Mouse (Mus musculus) hindbrain, postnatal 0 days (tissue): ENCODE data around the gene Sirpa. TPM values are rescaled to one million over a fixed set of nuclear protein-coding genes. Genes with fewer than 3 reads are reported as not detected.

Source experiments
- ATAC-seq: fragments of 200-750 bp; cut with Nextera tagmentation; 2 replicates; pipeline ENCODE4 v1.8.0; 2017; ENCODE audit warnings: mild to moderate bottlenecking, moderate TSS enrichment, moderate library complexity
- DNase-seq: peaks from one replicate; pipeline ENCODE4 v3.0.0-alpha.2; 2015; ENCODE audit warnings: low spot score
- H3K27ac ChIP-seq: fragments of 300-500 bp; sonication (generic); 2 replicates; pipeline ENCODE4 v1.5.1; 2014; ENCODE audit warnings: mild to moderate bottlenecking
- H3K27me3 ChIP-seq: fragments of 300-500 bp; sonication (generic); 2 replicates; pipeline ENCODE4 v1.6.1; 2014; ENCODE audit warnings: low read length, mixed read lengths; ENCODE audit not compliant: insufficient read depth
- H3K36me3 ChIP-seq: fragments of 300-500 bp; sonication (generic); 2 replicates; pipeline ENCODE4 v1.6.1; 2014; ENCODE audit warnings: low read length, mixed read lengths; ENCODE audit not compliant: insufficient read depth
- H3K4me1 ChIP-seq: fragments of 300-500 bp; sonication (generic); 2 replicates; pipeline ENCODE4 v1.6.1; 2014; ENCODE audit warnings: antibody characterized with exemption, low read length, mixed read lengths; ENCODE audit not compliant: insufficient read depth
- H3K4me2 ChIP-seq: fragments of 300-500 bp; sonication (generic); 2 replicates; pipeline ENCODE4 v1.6.1; 2014; ENCODE audit warnings: low read depth, mild to moderate bottlenecking, low read length, moderate library complexity, mixed read lengths
- H3K4me3 ChIP-seq: fragments of 300-500 bp; sonication (generic); 2 replicates; pipeline ENCODE4 v1.5.1; 2014; ENCODE audit warnings: low read length
- H3K9ac ChIP-seq: fragments of 300-500 bp; sonication (generic); replicated peaks from 2 replicates; pipeline ENCODE4 v1.6.1; 2014; ENCODE audit warnings: mild to moderate bottlenecking, low read length, moderate library complexity, mixed read lengths
- H3K9me3 ChIP-seq: fragments of 300-500 bp; sonication (generic); 2 replicates; pipeline ENCODE4 v1.6.1; 2016; ENCODE audit warnings: low read length, mixed read lengths
- CTCF ChIP-seq: IDR thresholded peaks from 2 replicates; pipeline ENCODE4 v1.5.1; 2016; ENCODE audit warnings: antibody characterized with exemption, control low read depth, low read depth
- WGBS: fragments of 180-500 bp; shearing (Covaris S2); extraction: QIAGEN DNeasy Blood & Tissue Kit; methylation state at CpG from one replicate; pipeline ENCODE4 v1.1.7; 2014; 5-methylcytosine and 5-hydroxymethylcytosine counted together
- polyA plus RNA-seq: library from polyadenylated mRNA; unstranded; fragments of >200 nt; fragmentation: Nextera tagmentation; extraction: Ambion mirVana; gene quantifications from 2 replicates; pipeline ENCODE4 v1.2.1, GENCODE M21; 2015
- total RNA-seq: library from RNA; depleted of rRNA; stranded (reverse); fragments of >200 nt; gene quantifications from 2 replicates; pipeline ENCODE4 v1.2.3, GENCODE M21; 2014

Gene Sirpa
- total and polyA plus RNA-seq, 2 experiments from 2014 or later = 35.8 to 87.7 TPM

DNA sequence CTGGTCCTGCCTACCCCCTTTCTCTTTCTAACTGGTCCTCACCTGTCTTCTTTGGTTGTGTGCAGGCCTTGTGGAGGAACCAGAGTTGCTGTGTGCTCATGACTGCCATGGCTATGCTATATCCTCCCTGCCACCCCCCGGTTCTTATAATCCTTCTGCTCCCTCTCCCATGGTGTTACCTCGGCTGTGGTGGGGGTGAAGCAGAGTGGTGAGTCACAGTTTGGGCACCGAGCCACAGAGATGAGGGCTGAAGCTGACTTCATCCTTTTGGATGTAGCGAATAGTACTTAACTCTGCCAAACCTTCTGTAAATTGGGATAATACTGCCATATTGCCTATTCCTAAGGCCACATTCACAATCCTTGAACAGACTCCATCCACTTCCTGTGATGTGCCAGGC, 12.0 kb upstream of the Sirpa start:
- Histone ChIP-seq H3K4me1 (no peaks in the 10 kb centered on the region), H3K9ac (no peak overlapping the region), H3K27ac (no peak overlapping the region), H3K9me3 (no peaks in the 10 kb centered on the region), H3K4me2 (no peak overlapping the region), H3K36me3 (no peaks in the 10 kb centered on the region), H3K27me3 (no peaks in the 10 kb centered on the region), H3K4me3 (no peak overlapping the region)
- DNase-seq = no peak
- no peak for ATAC-seq
- no peak for TF ChIP-seq CTCF
- whole genome bisulfite sequencing = 69% methylated on average over 4 of the region's 4 CpGs

DNA sequence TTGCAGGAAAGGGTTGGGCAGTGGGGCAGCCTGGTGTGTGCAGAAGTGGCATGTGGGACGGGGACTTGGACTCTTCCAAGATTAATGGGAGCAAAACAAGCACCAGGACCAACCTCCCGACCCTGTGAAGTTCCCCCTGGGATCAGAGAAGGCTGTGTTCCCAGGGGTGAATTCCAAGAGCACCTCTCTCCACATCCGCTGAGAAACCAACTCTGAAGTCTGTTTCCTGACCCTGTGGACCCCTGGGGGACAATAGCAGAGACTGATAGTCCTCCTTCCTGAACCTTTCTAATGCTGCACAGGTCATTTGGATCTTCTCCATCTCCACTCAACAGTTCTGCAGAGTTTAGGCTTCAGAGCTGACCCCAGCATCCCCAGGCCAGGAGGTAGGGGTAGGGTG, 10.8 kb upstream of the Sirpa start:
- no peak for ATAC-seq
- Histone ChIP-seq H3K4me3 (no peak overlapping the region), H3K36me3 (no peaks in the 10 kb centered on the region), H3K9ac (no peak overlapping the region), H3K9me3 (no peaks in the 10 kb centered on the region), H3K27ac (no peak overlapping the region), H3K4me2 (no peak overlapping the region), H3K27me3 (no peaks in the 10 kb centered on the region), H3K4me1 (no peaks in the 10 kb centered on the region)
- 66% methylated on average over 3 of the region's 3 CpGs for WGBS
- DNase-seq = no peak
- no peak for TF ChIP-seq CTCF

DNA sequence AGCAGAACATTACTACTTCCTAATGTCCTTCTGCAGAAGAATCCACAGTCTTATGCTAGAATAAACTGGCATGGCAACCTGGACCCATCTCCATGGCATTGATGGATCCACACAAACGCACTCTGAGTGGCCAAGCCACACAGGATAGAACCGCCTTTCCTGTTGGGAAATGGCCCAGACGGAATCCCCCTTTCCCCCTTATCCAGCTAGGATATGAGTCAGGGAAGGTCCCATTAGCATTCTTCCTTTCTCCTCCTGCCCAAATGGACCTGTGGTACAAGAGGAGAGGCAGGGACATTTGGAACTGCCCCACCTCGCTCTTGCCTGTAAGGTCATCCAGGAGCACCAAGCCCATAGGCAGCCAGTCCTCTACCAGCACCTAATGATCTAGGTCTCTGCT, 10.4 kb upstream of the Sirpa start:
- ATAC-seq (no peak), DNase-seq (no peak)
- WGBS = 76% methylated on average over 4 of the region's 4 CpGs
- Histone ChIP-seq H3K9me3 (no peaks in the 10 kb centered on the region), H3K9ac (no peak overlapping the region), H3K4me3 (no peak overlapping the region), H3K4me1 (no peaks in the 10 kb centered on the region), H3K4me2 (no peak overlapping the region), H3K36me3 (no peaks in the 10 kb centered on the region), H3K27ac (no peak overlapping the region), H3K27me3 (no peaks in the 10 kb centered on the region)
- no peak for TF ChIP-seq CTCF

DNA sequence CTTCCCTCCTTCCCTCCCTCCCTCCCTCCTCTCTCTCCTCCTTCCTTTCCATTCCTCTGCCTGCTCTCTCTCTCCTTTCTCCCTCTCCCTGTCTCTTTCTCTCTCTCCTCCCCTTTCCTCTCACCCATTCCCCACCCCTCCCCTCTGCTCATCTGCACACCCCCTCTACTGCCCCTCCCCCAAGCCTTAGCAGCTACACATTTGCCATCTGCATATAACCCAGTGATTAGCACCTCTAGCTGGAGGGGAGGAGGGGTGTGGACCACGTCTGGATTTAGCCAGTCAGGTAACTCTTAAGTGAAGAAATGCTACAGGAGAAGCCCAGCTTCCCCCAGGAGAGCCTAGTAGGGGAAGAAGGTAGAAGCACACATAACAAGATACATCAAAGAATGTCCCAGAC, 7.7 kb upstream of the Sirpa start:
- 26% methylated on average over 1 of the region's 1 CpGs for WGBS
- H3K4me1 ChIP-seq = no peaks in the 10 kb centered on the region
- H3K27ac ChIP-seq = no peak overlapping the region
- H3K9me3 ChIP-seq = no peaks in the 10 kb centered on the region
- no peak for TF ChIP-seq CTCF
- ATAC-seq (no peak), DNase-seq (no peak)
- no peak overlapping the region for H3K9ac ChIP-seq
- H3K4me2 ChIP-seq = no peak overlapping the region
- H3K4me3 ChIP-seq = no peak overlapping the region
- no peaks in the 10 kb centered on the region for H3K27me3 ChIP-seq
- no peaks in the 10 kb centered on the region for H3K36me3 ChIP-seq

DNA sequence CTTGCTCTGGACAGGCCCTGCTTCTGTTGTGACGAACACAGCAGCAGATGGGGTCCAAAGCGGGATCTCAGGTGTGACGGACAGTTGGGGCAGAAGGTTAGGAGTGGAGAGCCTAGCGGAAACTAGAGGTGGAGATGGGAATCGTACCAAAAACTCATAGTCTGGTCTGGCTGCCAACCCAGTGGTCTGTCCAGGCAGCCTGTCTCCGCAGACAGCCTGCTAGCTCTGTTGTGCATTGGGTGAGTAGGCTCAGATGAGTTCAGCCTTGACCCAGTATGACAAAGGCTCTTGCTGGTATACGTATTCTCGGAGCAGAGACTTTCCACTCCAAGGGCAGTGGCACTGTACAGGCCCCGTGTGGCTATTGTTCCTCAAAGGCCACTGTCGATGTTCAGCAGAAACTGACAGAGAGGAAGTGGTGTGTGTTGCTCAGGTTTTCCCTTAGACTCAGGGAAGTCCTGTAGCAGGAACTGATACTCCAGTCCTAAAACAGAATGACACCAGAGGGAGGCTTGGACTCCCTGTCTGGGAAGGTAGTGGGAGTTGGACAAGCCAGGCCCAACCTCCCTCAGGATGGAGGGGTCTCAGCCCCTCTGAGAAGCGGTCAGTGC, 6.6 kb upstream of the Sirpa start:
- H3K27me3 ChIP-seq = no peaks in the 10 kb centered on the region
- H3K4me1 ChIP-seq = no peaks in the 10 kb centered on the region
- no peaks in the 10 kb centered on the region for H3K9me3 ChIP-seq
- no peak overlapping the region for H3K4me2 ChIP-seq
- H3K27ac ChIP-seq = no peak overlapping the region; the same call in 1 of the 2 replicates
- no peaks in the 10 kb centered on the region for H3K36me3 ChIP-seq
- DNase-seq = no peak
- no peak overlapping the region for H3K9ac ChIP-seq
- ATAC-seq = no peak
- 76% methylated on average over 11 of the region's 11 CpGs for WGBS
- no peak for TF ChIP-seq CTCF
- H3K4me3 ChIP-seq = no peak overlapping the region

DNA sequence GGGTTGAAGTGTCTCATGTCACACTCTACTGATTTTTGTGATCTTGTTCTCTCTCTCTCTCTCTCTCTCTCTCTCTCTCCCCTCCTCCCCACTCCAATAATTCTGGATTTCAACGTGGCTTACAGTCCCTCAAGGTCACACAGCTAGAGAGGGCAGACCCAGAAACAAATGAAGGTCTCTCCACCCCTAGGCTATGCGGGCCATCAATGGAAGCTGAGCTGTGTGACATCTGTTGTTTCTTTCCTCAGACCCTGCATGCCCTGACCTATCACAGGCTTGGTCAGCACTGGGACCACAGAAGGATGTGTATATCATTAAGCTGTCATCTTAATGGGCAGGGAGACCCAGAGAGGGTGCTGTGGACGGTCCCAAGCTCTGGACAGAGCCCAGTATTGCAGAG, 5.4 kb upstream of the Sirpa start:
- 45% methylated on average over 3 of the region's 3 CpGs for WGBS
- Histone ChIP-seq H3K36me3 (no peaks in the 10 kb centered on the region), H3K4me3 (no peak overlapping the region), H3K4me2 (no peak overlapping the region), H3K27ac (no peak overlapping the region), H3K9ac (no peak overlapping the region), H3K9me3 (no peaks in the 10 kb centered on the region), H3K27me3 (no peaks in the 10 kb centered on the region), H3K4me1 (peaks cover 6% of the 10 kb centered on the region)
- ATAC-seq (no peak), DNase-seq (no peak)
- no peak for TF ChIP-seq CTCF

DNA sequence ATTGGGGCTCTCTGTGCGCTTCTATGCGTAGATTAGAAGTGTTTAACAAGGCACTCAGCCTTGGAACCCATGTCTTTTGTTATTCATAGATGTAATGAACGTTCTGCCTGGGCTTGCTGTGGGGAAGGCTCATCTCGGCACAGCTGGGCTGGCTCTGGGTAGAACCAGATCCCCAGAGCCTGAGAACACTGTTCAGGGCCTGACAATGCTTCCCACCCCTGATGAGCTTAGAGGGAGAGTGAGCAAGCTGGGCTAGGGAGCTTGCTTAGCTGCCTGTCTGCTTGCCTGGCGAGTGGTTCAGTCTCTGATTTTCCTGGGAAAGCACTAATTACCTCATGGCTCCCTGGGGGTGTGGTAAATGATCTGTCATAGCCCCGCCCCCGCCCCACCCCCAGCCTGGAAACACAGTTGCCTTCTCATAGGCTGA, 4.8 kb upstream of the Sirpa start:
- no peak overlapping the region for H3K4me3 ChIP-seq
- H3K4me2 ChIP-seq = no peak overlapping the region
- H3K9ac ChIP-seq = no peak overlapping the region
- no peaks in the 10 kb centered on the region for H3K27me3 ChIP-seq
- H3K36me3 ChIP-seq = no peaks in the 10 kb centered on the region
- H3K27ac ChIP-seq = no peak overlapping the region
- peaks cover 7% of the 10 kb centered on the region for H3K4me1 ChIP-seq
- ATAC-seq = no peak
- H3K9me3 ChIP-seq = no peaks in the 10 kb centered on the region
- 22% methylated on average over 7 of the region's 7 CpGs for WGBS
- TF ChIP-seq CTCF = no peak
- DNase-seq = no peak
